Mouse (Mus musculus) brain, embryonic 14.5 days (tissue): Measurements from ENCODE around the gene Adrm1. TPM values are rescaled to one million over a fixed set of nuclear protein-coding genes. Genes with fewer than 3 reads are reported as not detected.
A peak's percentile ranks its signal among the peaks of the same experiment; 100 is the strongest.

Source experiments
- DNase-seq: peaks from one replicate; pipeline ENCODE4 v3.0.0-alpha.2; 2011; ENCODE audit warnings: low read depth
- CTCF ChIP-seq: fragments of 200-500 bp; IDR thresholded peaks from 2 replicates; pipeline ENCODE4 v1.5.1; 2012; ENCODE audit warnings: inconsistent platforms, mild to moderate bottlenecking, moderate library complexity, borderline replicate concordance; ENCODE audit not compliant: insufficient read depth, insufficient read length; ENCODE audit errors: extremely low read depth
- POLR2A ChIP-seq: fragments of 200-500 bp; IDR thresholded peaks from 2 replicates; pipeline ENCODE4 v1.6.1; 2012; ENCODE audit warnings: mild to moderate bottlenecking, inconsistent platforms, borderline replicate concordance; ENCODE audit not compliant: poor library complexity, insufficient read depth, insufficient read length, severe bottlenecking; ENCODE audit errors: extremely low read depth
- polyA plus RNA-seq: library from polyadenylated mRNA; depleted of rRNA; stranded (reverse); fragments of >200 nt; gene quantifications from 2 replicates; pipeline ENCODE4 v1.2.3, GENCODE M21; 2012

Adrm1 gene
- polyA plus RNA-seq, 1 experiment: 124 TPM

DNA sequence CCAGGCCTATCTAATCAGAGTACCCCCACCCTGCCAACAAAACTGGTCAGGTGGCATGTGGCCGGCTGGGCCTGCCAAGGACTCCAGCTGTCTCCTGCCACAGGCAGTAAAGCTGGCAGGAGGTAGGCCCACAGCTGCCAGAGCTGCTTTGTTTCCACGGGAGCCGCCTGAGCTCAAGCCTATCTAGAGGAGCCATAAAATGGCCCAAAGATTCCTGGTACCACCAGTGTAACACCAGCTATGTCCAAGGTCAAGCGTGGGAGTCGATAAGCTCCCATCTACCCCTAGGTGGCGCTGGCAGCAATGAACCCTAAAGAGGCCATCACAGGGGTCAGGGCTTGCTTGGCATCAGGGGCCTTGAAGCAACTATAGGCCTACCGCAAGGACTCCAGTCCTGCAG, 36.6 kb downstream of the Adrm1 start:
- peak; percentile 53 for DNase-seq
- TF ChIP-seq CTCF (peak; percentile 45; the same call in 1 of the 2 replicates), POLR2A (no peak)

DNA sequence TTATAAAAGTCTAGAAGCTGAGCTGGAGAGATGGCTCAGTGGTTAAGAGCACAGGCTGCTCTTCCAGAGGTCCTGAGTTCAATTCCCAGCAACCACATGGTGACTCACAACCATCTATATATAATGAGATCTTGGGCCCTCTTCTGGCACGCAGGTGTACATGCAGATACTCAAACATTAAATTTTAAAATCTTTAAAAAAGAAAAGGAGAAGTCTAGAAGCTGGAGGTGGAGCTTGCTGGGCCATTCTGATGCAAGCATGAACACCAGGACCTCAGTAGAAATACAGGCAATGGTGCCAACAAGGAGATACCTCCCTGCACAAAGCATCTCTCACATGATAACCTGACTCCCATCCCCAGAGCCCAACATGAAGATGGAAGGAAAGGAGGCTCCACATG, 37.7 kb downstream of the Adrm1 start:
- DNase-seq: no peak
- no peak for TF ChIP-seq CTCF
- no peak for TF ChIP-seq POLR2A

DNA sequence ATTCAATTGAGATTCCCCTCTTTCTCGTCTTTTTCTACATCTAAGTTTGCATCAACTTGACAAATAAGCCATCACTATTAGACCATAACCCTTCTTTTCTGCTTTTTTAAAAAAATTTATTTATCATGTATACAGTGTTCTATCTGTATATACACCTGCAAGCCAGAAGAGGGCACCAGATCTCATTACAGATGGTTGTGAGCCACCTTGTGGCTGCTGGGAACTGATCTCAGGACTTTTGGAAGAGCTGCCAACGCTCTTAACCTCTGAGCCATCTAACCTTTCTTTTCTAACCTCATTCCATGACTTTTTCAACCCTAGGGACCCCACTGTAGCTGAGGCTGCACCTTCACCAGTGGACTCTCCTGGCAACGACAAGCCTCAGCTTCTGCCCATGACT, 41.0 kb downstream of the Adrm1 start:
- TF ChIP-seq POLR2A (no peak), CTCF (no peak)
- no peak for DNase-seq

DNA sequence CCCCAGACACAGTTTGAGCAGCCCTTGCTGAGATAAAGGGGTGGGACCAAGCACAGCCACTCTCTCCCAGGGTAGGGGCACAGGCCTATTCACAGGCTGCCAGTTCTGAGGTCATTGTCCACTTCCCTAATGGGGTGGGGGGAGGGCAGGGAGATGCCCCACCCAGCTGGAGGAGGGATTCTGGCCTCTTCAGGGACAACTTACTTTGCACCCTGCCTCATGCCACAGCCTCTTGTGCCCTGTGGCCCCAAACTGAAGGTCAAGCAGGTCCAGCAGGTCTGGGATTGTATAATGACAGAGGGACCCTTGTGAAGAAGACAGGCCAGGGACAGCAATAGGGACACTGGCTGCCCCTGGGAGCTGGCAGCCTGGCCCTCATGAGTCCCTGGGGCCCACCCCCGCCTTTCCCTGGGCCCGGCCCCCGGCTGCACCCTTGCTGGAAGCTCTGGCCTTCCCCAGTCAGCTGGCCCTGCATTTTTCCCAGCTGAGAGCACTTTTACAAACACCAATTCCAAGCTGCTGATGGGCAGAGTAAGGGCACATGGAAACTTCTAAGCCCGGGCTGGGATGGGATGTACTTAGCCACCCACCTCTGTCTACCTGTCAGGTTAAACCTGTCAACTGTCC, 43.2 kb downstream of the Adrm1 start:
- no peak for TF ChIP-seq POLR2A
- no peak for TF ChIP-seq CTCF
- no peak for DNase-seq

DNA sequence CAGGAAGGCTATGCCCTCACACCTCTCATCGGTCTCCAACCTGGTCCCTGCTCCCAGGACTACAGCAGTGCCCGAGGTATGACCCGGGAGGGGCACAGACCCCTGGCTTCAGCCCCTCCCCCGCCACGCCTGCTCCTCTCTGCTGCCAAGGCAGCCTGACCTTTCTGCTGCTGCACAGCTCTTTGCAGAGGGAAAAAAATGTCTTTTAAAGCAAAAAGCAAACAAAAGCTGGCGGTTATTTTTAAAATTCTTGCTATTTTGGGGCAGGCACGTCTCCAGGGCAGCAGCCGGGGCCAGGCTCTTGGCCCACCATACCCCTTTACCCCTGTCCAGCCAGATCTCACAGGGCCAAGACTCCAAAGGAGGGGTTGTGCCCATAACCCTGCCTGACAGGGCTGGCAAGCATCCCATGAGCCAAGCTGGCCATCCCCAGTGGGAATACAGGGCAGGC, 43.8 kb downstream of the Adrm1 start:
- TF ChIP-seq POLR2A (no peak), CTCF (no peak)
- no peak for DNase-seq

DNA sequence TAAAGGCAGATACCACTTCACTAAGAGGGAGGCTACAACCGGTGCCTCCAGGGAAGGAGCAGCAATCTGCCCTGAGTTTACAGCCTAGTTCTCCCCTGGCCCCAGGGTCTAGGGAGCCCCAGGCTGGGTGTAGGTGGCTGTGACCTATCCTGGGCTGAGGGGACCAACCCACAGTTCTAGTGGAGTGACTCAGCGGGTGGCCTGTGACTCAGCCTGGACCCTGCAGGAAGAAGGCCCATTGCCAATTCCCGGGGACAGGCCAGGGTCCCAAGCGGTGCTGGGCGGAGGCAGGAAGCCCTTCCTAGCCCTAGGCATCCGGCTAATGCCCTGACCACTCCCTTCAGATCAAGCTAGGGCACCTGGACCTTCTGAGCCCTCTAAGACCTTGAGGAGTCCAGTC, 44.7 kb downstream of the Adrm1 start:
- DNase-seq: no peak
- TF ChIP-seq CTCF (no peak), POLR2A (no peak)

DNA sequence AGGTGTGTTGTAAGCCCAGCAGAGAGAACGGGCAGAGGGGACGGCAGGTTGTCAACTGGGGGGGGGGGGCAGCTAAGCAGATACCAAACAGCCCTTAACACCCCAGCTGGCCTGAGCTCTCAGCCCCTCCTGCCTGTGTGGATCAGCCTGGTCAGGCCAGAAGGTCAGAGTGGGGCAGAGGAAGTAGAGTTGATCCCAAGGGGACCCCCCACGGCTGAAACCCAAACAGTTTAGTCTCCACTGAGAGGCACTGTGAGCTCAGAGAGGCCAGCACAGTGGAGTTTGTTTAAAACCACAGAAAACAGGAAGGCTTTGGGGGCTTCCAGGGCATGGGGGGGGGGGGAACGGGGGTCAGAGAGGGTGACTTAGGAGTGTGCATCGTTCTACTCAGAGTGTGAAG, 45.6 kb downstream of the Adrm1 start:
- TF ChIP-seq CTCF: no peak
- TF ChIP-seq POLR2A: no peak
- no peak for DNase-seq

DNA sequence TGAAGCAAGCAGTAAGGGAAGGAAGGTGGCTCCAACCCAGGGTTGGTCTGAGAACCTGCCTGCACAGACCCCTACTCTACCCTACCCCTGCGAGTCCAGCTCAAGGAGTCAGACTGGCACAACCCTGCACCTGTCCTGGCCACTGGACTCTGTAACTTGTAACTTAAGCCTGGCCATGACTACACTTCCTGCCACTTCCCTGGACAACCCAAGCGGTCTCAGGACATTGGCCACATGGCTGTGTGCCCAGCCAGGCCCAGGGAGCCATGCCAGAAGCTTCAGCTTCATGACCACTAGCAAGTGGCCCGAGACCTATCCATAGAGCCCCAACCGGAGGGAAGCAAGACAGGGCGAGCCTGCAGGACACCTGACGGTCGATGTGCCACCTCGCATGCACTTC, 46.3 kb downstream of the Adrm1 start:
- no peak for DNase-seq
- no peak for TF ChIP-seq POLR2A
- no peak for TF ChIP-seq CTCF

DNA sequence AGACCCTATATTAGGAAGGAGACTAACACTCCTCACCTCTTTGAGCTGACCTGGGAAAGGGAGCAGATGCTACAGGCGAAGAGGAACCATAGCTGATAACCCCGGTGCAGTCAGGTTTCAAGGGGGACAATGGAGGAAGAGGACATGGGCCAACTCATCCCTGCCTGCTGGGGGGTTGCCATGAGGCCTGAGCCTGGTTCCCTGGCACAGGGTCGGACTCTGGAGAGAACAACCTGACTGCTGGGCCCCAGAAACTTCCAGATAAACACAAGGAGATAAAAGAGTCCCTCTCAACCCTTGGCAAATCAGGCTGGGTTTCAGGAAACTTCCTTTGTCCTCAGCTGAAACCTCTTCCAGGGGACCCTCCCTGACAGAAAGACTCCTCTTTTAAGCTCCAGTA, 47.0 kb downstream of the Adrm1 start:
- no peak for DNase-seq
- TF ChIP-seq POLR2A (no peak), CTCF (no peak)

DNA sequence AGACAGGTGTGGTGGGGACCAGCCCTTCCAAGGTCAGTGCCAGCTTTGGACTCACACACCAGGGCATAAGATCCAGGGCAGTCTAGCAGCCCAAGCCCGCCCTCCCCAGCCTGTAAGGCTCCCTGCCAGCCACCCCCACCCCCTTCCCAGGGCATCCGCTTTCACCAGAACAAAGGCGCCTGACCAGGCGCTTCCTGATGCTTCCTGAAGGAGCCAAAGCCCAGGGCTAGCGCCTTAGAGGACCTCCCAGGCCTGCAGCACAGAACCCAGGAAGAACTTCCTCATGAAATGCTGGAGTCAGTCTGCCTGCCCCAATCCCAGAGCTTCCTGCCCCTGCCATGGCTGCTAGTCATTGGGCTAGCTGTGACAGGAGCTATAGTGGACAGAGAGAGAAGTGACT, 47.4 kb downstream of the Adrm1 start:
- peak; percentile 40 for DNase-seq
- no peak for TF ChIP-seq POLR2A
- TF ChIP-seq CTCF: no peak

DNA sequence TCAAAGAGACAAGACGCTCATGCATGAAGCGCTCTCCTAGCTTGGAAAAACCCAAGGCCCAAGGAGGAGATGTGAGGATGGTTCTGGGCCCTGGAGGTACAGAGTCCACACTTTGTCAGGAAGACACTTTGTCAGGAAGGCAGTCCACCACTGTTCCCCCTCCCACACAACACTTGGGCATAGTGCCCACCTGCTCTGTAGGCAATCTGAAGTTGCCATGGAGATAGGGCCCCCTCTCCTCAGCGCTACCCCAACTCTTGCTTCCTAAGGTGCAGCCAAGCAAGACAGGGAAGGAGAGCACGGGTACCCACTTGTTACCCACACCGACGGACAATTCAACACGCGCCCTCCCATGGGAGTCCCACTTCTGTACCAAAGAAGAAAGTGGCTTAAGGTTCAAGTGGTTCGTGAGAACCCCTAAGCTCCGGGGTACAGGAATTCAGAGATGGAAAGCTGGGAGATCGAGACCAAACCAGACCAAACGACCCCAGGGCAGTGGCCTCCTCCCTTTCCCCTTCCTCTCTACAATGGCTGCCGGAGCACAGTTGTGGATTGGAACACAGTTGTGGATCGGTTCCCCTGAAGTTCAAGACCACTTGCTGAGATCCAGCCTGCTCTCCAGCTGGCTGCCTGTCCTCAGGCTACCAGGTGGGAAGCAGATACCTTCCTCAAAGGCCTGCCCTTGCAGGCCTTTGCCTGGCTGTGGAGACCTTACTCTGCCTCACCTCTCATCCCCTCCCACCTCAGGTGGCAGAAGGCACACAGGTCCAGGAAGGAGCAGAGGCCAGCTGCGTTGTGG, 48.1 kb downstream of the Adrm1 start:
- DNase-seq: peak; percentile 43
- no peak for TF ChIP-seq POLR2A
- TF ChIP-seq CTCF: no peak

DNA sequence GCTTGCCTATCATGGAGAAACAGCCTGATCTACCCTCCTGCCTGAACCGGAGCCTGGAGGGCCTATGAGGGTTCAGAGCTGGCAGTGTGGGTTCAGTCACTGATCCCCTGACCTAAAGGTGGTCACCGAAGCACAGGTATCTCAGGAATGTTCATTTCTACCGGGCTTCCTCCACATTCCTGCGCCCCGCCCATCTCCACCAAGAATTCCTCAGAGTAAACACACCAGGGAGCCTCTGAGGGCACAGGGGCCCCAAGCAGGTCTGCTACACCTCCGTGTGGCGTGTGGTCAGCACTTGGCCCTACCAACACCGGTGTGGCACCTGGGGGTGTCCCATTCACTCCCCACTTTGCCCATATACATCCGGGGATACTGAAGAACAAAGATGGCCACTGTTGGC, 48.9 kb downstream of the Adrm1 start:
- TF ChIP-seq POLR2A (no peak), CTCF (no peak)
- DNase-seq: no peak

DNA sequence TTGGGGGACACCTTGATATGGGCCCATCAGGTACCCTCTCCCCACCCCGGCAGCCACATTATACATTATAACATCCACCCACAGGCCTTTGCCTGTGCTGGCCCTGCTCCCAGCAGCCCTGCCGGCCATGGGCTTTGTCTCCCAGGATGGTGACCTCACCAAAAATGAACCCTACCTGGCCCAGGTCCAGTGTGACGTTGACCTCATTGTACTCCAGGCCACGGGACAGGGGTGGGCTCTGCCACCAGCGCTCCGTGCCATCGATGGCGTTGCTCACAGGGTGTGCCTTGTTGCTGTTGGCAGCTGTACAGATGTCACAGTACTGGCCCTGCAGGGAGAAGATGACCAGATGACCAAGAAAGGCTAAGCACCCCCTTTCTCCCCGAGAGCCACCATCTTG, 49.8 kb downstream of the Adrm1 start:
- TF ChIP-seq CTCF (no peak), POLR2A (no peak)
- DNase-seq: no peak
